21 mouse cellular contexts compared by ENCODE assay signal in the genomic region with DNA sequence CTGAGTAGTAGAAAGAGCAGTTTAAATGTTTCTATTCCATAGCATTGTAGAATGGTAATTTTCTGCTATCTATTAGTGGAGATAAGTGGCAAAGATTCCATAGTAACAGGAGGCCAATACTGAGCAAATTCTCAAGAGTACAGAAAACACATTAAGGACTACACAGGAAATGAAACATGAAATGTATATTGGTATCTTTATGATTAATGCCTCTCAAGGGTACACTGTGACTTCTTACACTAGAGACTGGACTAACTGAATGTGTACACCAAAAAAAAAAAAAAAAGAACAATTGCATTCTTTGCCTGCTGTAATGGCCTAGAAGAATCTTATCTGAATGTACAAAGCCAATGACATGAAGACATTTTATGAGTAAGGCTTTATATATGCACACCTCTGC. TPM values are rescaled to one million over a fixed set of nuclear protein-coding genes. Genes with fewer than 3 reads are reported as not detected.
DNase-seq lines count a peak whose midpoint lies in the region; ATAC-seq and TF ChIP-seq lines count a peak whose summit lies in the region.
"Had no signal": no experiment of that assay in that cellular context is flagged by ENCODE, and none has a peak within 500 bp of the region (broad histone marks: within the 10 kb centered on the region; RNA-seq: fewer than 3 reads in every experiment).

No protein-coding gene starts in this region.

- peaks cover 21% of the 10 kb centered on the region for H3K36me3 ChIP-seq in neural tube, embryonic 13.5 days
- no peaks in the 10 kb centered on the region for H3K36me3 ChIP-seq in neural tube, embryonic 14.5 days (ENCODE audit: control insufficient read depth, insufficient read depth, low read length)
- H3K36me3 ChIP-seq in neural tube, embryonic 15.5 days: peaks cover 9% of the 10 kb centered on the region
- H3K36me3 ChIP-seq in forebrain, postnatal 0 days (ENCODE audit: insufficient read depth): peaks cover 10% of the 10 kb centered on the region; the same call in 1 of the 2 replicates

- H3K9me3 ChIP-seq in neural tube, embryonic 13.5 days: 0 out of 2 replicates have a peak, but pooled peaks cover 1% of the 10 kb centered on the region
- H3K9me3 ChIP-seq in neural tube, embryonic 14.5 days (ENCODE audit: control insufficient read depth, low read length): no peaks in the 10 kb centered on the region
- H3K9me3 ChIP-seq in neural tube, embryonic 15.5 days (replicated peaks): no peaks in the 10 kb centered on the region
- no peaks in the 10 kb centered on the region for H3K9me3 ChIP-seq in forebrain, postnatal 0 days (ENCODE audit: low read length)
- H3K9me3 ChIP-seq: G1E had no signal

- no peak overlapping the region for H3K4me2 ChIP-seq in neural tube, embryonic 13.5 days
- no peak overlapping the region for H3K4me2 ChIP-seq in neural tube, embryonic 14.5 days (ENCODE audit: low read depth, low read length)
- H3K4me2 ChIP-seq in neural tube, embryonic 15.5 days: no peak overlapping the region
- no peak overlapping the region for H3K4me2 ChIP-seq in forebrain, postnatal 0 days (ENCODE audit: low read depth)

- H3K4me1 ChIP-seq in neural tube, embryonic 13.5 days (replicated peaks): peaks cover 22% of the 10 kb centered on the region; the same call in 1 of the 2 replicates
- no peaks in the 10 kb centered on the region for H3K4me1 ChIP-seq in neural tube, embryonic 14.5 days (ENCODE audit: control insufficient read depth, insufficient read depth, low read length)
- peaks cover 11% of the 10 kb centered on the region; the same call in 1 of the 2 replicates for H3K4me1 ChIP-seq in neural tube, embryonic 15.5 days
- no peaks in the 10 kb centered on the region for H3K4me1 ChIP-seq in forebrain, postnatal 0 days (ENCODE audit: insufficient read depth)

- peak; percentile 67; the same call in 1 of the 2 replicates for ATAC-seq in neural tube, embryonic 13.5 days (ENCODE audit: low read depth)
- peak; percentile 68 for ATAC-seq in neural tube, embryonic 14.5 days (ENCODE audit: low read depth)
- 0 out of 2 replicates have a peak, but pooled peaks have one; percentile 28 for ATAC-seq in neural tube, embryonic 15.5 days (ENCODE audit: low FRiP score)
- ATAC-seq in forebrain, postnatal 0 days: no peak
- ATAC-seq: activated CD4-positive, CD25-positive, alpha-beta regulatory T cell, adult 4 months; CD4-positive, CD25-positive, alpha-beta regulatory T cell, adult 4 months; Patski had no signal

- TF ChIP-seq CTCF in forebrain, postnatal 0 days (IDR thresholded peaks at IDR 0.05; ENCODE audit: low read depth): no peak

- no peak overlapping the region for H3K4me3 ChIP-seq in neural tube, embryonic 13.5 days
- H3K4me3 ChIP-seq in neural tube, embryonic 14.5 days (ENCODE audit: low read depth, low read length): no peak overlapping the region
- H3K4me3 ChIP-seq in neural tube, embryonic 15.5 days (replicated peaks): no peak overlapping the region
- H3K4me3 ChIP-seq in forebrain, postnatal 0 days (ENCODE audit: low read depth, low read length): no peak overlapping the region

- H3K27ac ChIP-seq in neural tube, embryonic 13.5 days (replicated peaks): peak overlapping the region; percentile 67
- H3K27ac ChIP-seq in neural tube, embryonic 14.5 days (ENCODE audit: low read depth, low read length): no peak overlapping the region
- H3K27ac ChIP-seq in neural tube, embryonic 15.5 days (replicated peaks): no peak overlapping the region
- H3K27ac ChIP-seq in forebrain, postnatal 0 days (ENCODE audit: low read depth, low read length): no peak overlapping the region

- H3K27me3 ChIP-seq in neural tube, embryonic 13.5 days: no peaks in the 10 kb centered on the region
- H3K27me3 ChIP-seq in neural tube, embryonic 14.5 days (ENCODE audit: control insufficient read depth, insufficient read depth, low read length): no peaks in the 10 kb centered on the region
- no peaks in the 10 kb centered on the region for H3K27me3 ChIP-seq in neural tube, embryonic 15.5 days (replicated peaks)
- no peaks in the 10 kb centered on the region for H3K27me3 ChIP-seq in forebrain, postnatal 0 days (ENCODE audit: insufficient read depth, low read length)
- H3K27me3 ChIP-seq: CH12.LX, Patski had no signal

- no peak overlapping the region for H3K9ac ChIP-seq in neural tube, embryonic 13.5 days
- H3K9ac ChIP-seq in neural tube, embryonic 14.5 days (replicated peaks; ENCODE audit: low read depth, low read length): no peak overlapping the region
- no peak overlapping the region for H3K9ac ChIP-seq in neural tube, embryonic 15.5 days (replicated peaks)
- no peak overlapping the region for H3K9ac ChIP-seq in forebrain, postnatal 0 days

- DNase-seq in neural tube, embryonic 10.5 days (ENCODE audit: extremely low spot score, low spot score): no peak
- DNase-seq in gastrocnemius, postnatal 25 days: no peak
- no peak for DNase-seq in forebrain, postnatal 0 days
- DNase-seq: adrenal gland, adult 2 months; adrenal gland, adult 8-10 months; adrenal gland, postnatal 10 days; adrenal gland, postnatal 14 days; adrenal gland, postnatal 25 days; adrenal gland, postnatal 36 days; B cell, adult 2 months; cerebellum, adult 11 months; cerebellum, adult 11-12 months; cerebellum, adult 18-20 months had no signal

RNA-seq across cellular contexts. Expression of a gene that starts 43.9 kb away (rescaled TPM):
- 24.2 and 24.9 TPM in 2 replicates for polyA plus RNA-seq in neural tube, embryonic 13.5 days (2015; fragmentation: Nextera tagmentation; extraction: Ambion mirVana)
- polyA plus RNA-seq in neural tube, embryonic 14.5 days (2014; fragmentation: Nextera tagmentation; extraction: Ambion mirVana): 23.9 and 28.8 TPM in 2 replicates
- polyA plus RNA-seq in neural tube, embryonic 15.5 days (2015; fragmentation: Nextera tagmentation; extraction: Ambion mirVana): 25.0 and 26.5 TPM in 2 replicates
- 10 to 100 TPM; 11.1 to 11.3 TPM for total RNA-seq in gastrocnemius, postnatal 25 days (2021)
- 17.5 and 24.4 TPM in 2 replicates for total RNA-seq in forebrain, postnatal 0 days (2014; rRNA removed)
- 15.4 and 22.1 TPM in 2 replicates for polyA plus RNA-seq in forebrain, postnatal 0 days (2015; fragmentation: Nextera tagmentation; extraction: Ambion mirVana)

RNA-seq across cellular contexts. Expression of a gene that starts 44.3 kb away (rescaled TPM):
- 6.8 and 9.2 TPM in 2 replicates for polyA plus RNA-seq in neural tube, embryonic 13.5 days (2015; fragmentation: Nextera tagmentation; extraction: Ambion mirVana)
- 15.6 and 17.4 TPM in 2 replicates for polyA plus RNA-seq in neural tube, embryonic 14.5 days (2014; fragmentation: Nextera tagmentation; extraction: Ambion mirVana)
- polyA plus RNA-seq in neural tube, embryonic 15.5 days (2015; fragmentation: Nextera tagmentation; extraction: Ambion mirVana): 11.2 and 12.0 TPM in 2 replicates
- 1 to 10 TPM; 4.7 to 5.5 TPM for total RNA-seq in gastrocnemius, postnatal 25 days (2021)
- total RNA-seq in forebrain, postnatal 0 days (2014; rRNA removed): 34.9 and 44.7 TPM in 2 replicates
- 7.5 and 7.7 TPM in 2 replicates for polyA plus RNA-seq in forebrain, postnatal 0 days (2015; fragmentation: Nextera tagmentation; extraction: Ambion mirVana)
